Mouse (Mus musculus) olfactory bulb, adult 2 months (tissue): ENCODE data around the gene Syce1l. TPM values are rescaled to one million over a fixed set of nuclear protein-coding genes. Genes with fewer than 3 reads are reported as not detected.

Source experiments
- H3K27ac ChIP-seq: fragments of 200-500 bp; 2 replicates; pipeline ENCODE4 v1.5.1; 2012; ENCODE audit warnings: low read depth, low read length; ENCODE audit not compliant: insufficient read depth
- H3K4me1 ChIP-seq: fragments of 200-500 bp; 2 replicates; pipeline ENCODE4 v1.6.1; 2012; ENCODE audit warnings: low read length; ENCODE audit not compliant: control insufficient read depth, insufficient read depth
- H3K4me3 ChIP-seq: fragments of 200-500 bp; 2 replicates; pipeline ENCODE4 v1.5.1; 2012; ENCODE audit warnings: mild to moderate bottlenecking, low read depth, low read length, moderate library complexity; ENCODE audit not compliant: insufficient read depth
- CTCF ChIP-seq: fragments of 200-500 bp; IDR thresholded peaks from 2 replicates; pipeline ENCODE4 v1.5.1; 2012; ENCODE audit warnings: low read depth, mild to moderate bottlenecking, low read length, moderate library complexity; ENCODE audit not compliant: insufficient read depth
- POLR2A ChIP-seq: fragments of 200-500 bp; IDR thresholded peaks from 2 replicates; pipeline ENCODE4 v1.6.1; 2012; ENCODE audit warnings: mild to moderate bottlenecking, low read depth, low read length, moderate library complexity; ENCODE audit not compliant: insufficient read depth
- WGBS: fragments of 180-500 bp; shearing (Covaris S2); methylation state at CpG from one replicate; pipeline ENCODE4 v1.1.7; 2018; 5-methylcytosine and 5-hydroxymethylcytosine counted together
- polyA plus RNA-seq: library from polyadenylated mRNA; stranded (reverse); fragments of >200 nt; gene quantifications from 2 replicates; pipeline ENCODE4 v1.2.4, GENCODE M21; 2012; ENCODE audit warnings: low replicate concordance; ENCODE audit not compliant: missing spikeins, insufficient read depth, insufficient read length

The Syce1l gene
- polyA plus RNA-seq, result not detected in 2 replicates

DNA sequence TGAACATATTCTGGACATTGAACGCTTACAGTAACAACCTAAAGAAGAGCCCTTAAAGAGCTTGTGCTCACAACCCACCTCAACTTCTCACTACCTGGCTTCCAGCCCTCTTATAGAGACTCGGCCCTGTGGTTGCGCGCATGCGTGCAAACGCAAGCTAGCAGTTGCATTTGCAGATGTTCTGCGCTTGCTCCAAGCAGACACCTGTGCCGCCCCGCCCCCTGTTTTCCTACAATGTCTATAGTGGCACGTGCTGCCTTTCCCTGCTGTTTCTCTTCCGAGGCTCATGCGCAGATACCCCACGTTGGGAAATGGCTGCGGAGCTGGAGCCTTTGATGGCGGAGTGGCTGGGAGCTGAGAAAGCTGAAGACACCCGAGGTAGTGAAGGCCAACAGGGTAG is at the start of gene Syce1l:
Syce1l (plus strand) TSS at position 288 of the 400 bp plus-strand sequence.
- TF ChIP-seq CTCF (no peak), POLR2A (no peak)
- no peak within 1 kb of the TSS for H3K27ac ChIP-seq
- 90% methylated on average over 16 of the region's 16 CpGs for WGBS
- peaks cover 6% of the 10 kb centered on the region; the same call in 1 of the 2 replicates for H3K4me1 ChIP-seq
- no peak within 1 kb of the TSS for H3K4me3 ChIP-seq

DNA sequence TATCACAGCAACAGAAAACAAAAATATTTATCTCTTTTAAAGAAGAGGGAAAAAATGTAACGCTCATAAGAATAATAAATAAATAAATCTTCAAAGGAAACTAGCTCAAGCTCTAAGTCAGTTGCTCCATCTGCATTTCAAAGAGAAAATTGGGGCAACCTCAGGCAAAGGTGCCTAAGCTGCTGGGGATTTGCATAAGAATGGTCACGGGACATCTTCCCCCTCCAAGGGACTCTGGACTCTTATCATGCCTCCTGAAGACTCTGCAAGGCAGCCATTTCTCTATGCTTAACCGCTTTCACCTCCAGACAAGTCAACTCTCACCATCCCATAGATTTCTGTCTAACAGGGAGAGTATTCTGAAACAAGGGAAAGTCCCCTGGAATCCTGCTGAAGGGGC is 44.6 kb upstream of the Syce1l start:
- H3K4me1 ChIP-seq, result no peaks in the 10 kb centered on the region
- no peak overlapping the region for H3K27ac ChIP-seq
- no peak for TF ChIP-seq CTCF
- TF ChIP-seq POLR2A, result no peak
- WGBS, result 63% methylated on average over 3 of the region's 3 CpGs
- H3K4me3 ChIP-seq, result no peak overlapping the region

DNA sequence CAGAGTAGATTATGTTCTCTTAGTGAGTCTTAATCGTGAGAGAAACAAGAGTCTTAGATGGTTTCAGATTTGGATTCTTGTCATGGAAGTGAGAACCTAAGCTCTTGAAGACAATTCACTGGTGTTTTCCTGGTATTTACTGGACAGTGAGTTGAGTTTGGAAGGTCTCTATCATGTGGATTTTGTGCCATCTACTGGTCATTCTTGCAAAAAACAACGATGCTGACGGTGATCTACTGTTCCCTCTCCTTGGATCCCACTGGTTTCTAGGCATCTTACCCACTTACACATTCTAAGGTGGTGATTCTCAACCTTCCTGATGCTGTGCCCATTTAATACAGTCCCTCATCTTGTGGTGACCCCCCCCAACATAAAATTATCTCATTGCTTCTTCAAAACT is 10.4 kb upstream of the Syce1l start:
- Histone ChIP-seq H3K27ac (no peak overlapping the region), H3K4me1 (peaks cover 11% of the 10 kb centered on the region; the same call in 1 of the 2 replicates), H3K4me3 (no peak overlapping the region)
- TF ChIP-seq POLR2A (no peak), CTCF (no peak)
- WGBS, result 3% methylated on average over 3 of the region's 3 CpGs

DNA sequence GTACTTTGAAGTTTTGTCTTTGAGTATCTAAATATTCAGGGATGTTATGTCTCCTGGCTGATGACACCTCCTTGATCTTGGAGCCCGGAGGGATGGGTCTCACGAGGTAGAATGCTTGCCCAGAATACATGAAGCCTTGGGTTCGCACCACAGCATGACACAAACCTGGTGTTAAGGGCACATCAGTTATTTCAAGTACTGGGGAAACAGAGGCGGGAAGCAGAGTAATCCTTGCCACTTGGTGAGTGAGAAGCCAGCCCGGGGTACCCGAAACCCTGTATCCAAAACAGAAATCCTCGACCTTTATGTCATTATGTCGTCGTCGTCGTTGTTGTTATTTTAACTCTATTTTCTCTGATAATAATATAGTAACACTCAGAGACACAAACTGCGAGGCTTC is 8.9 kb upstream of the Syce1l start:
- peak overlapping the region; percentile 66 for H3K27ac ChIP-seq
- WGBS, result 22% methylated on average over 12 of the region's 12 CpGs
- peak overlapping the region; percentile 91; the same call in 1 of the 2 replicates for H3K4me3 ChIP-seq
- H3K4me1 ChIP-seq, result peaks cover 14% of the 10 kb centered on the region; the same call in 1 of the 2 replicates
- TF ChIP-seq CTCF (no peak), POLR2A (no peak)

GRCm38 (mm10) chr8:113634670-113635591 is 8.1 kb upstream of the Syce1l start, which contains the start of gene Mon1b:
TSS of gene Mon1b (plus strand) at chr8:113635587.
- peak within 1 kb of the TSS; percentile 91 for H3K4me3 ChIP-seq
- H3K27ac ChIP-seq, result peak within 1 kb of the TSS; percentile 96
- WGBS, result under 1% methylated on average over 42 of the region's 42 CpGs
- peaks cover 20% of the 10 kb centered on the region; the same call in 1 of the 2 replicates for H3K4me1 ChIP-seq
- TF ChIP-seq POLR2A (0 out of 2 replicates have a peak, but pooled peaks have one; percentile 28), CTCF (no peak)

DNA sequence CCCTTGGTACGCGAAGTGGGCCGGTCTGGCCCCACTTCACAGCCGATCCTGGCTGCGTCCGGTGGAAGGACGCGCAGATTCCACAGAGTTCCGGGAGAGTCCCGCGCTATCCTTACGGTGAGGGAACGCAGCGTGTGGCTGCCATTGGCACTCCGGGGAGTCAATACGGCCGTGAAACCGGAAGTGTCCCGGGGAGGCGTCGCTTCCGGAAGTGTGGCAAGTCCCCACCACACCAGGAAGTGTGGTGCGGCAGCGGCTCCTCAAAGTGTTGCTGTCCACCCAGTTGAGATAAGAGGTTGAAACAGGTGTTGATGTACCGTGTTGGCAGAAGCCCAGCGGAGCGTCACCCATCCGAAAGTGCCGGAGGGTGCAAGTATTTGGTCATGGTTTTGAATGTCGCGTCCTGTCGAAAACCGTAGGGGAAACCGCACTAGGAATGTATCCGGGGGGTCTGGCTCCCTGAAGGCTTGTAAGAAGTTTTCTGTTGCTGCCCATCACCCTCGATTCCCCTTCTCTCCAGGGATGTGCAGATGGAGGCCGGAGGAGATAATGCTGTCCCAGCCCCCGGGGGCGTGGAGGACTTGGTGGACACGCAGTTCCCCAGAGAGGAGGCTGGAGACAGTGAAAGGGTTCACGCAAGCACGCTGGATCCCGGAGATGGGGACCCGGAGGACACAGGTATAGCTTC is 7.3 kb upstream of the Syce1l start:
- Histone ChIP-seq H3K4me1 (peaks cover 20% of the 10 kb centered on the region; the same call in 1 of the 2 replicates), H3K27ac (peak overlapping the region; percentile 96), H3K4me3 (peak overlapping the region; percentile 91)
- WGBS, result under 1% methylated on average over 44 of the region's 44 CpGs
- TF ChIP-seq CTCF, result no peak
- TF ChIP-seq POLR2A, result peak; percentile 60

- TF ChIP-seq POLR2A, result no peak
- no peak for TF ChIP-seq CTCF
- WGBS, result 33% methylated on average over 5 of the region's 5 CpGs
- H3K27ac ChIP-seq, result no peak overlapping the region
- peaks cover 20% of the 10 kb centered on the region; the same call in 1 of the 2 replicates for H3K4me1 ChIP-seq
- peak overlapping the region; percentile 91 for H3K4me3 ChIP-seq
These were observed 6.8 kb upstream of the Syce1l start for GRCm38 (mm10) chr8:113636280-113636628.

GRCm38 (mm10) chr8:113640357-113640756 is 2.7 kb upstream of the Syce1l start:
- WGBS, result 86% methylated on average over 8 of the region's 8 CpGs
- Histone ChIP-seq H3K4me1 (peaks cover 20% of the 10 kb centered on the region; the same call in 1 of the 2 replicates), H3K4me3 (no peak overlapping the region), H3K27ac (no peak overlapping the region)
- TF ChIP-seq POLR2A (no peak), CTCF (no peak)
